Mouse (Mus musculus) olfactory bulb, adult 2 months (tissue): ENCODE measurements around the gene Clptm1.

Experiments
- CTCF ChIP-seq: fragments of 200-500 bp; IDR thresholded peaks from 2 replicates; pipeline ENCODE4 v1.5.1; 2012; ENCODE audit warnings: low read depth, mild to moderate bottlenecking, low read length, moderate library complexity; ENCODE audit not compliant: insufficient read depth
- POLR2A ChIP-seq: fragments of 200-500 bp; IDR thresholded peaks from 2 replicates; pipeline ENCODE4 v1.6.1; 2012; ENCODE audit warnings: mild to moderate bottlenecking, low read depth, low read length, moderate library complexity; ENCODE audit not compliant: insufficient read depth

- no peak for TF ChIP-seq CTCF
- TF ChIP-seq POLR2A: no peak
Measured at GRCm38 (mm10) chr7:19629361-19629734, 35.5 kb downstream of the Clptm1 start, which contains the start of gene Relb.
